Mouse (Mus musculus) WW6 (cell line): ENCODE measurements around the gene Rnf186.

Experiments
- DNase-seq: peaks from one replicate; pipeline ENCODE4 v3.0.0-alpha.2; 2013; ENCODE audit warnings: low read depth, low spot score

Rnf186 gene

DNA sequence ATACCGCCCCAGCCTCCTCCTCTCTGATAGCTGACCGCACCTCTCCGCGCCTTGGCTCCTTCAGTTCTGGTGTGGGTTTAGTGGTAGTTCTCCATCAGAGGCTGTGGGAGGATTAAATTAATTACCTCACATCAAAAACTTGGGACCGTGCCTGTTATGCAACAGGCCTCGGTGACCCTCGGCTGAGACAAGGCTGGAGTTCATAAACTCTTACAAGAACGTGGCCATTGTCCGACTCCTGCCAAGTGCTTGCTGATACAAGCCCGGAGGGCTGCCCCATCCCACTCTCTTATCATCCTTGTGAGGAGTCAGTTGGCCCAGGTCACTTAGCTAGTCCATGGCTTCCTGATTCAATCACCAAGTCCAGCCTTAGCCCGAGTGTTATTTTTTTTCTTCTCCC lies 46.4 kb downstream of the Rnf186 start:
- DNase-seq, result no peak

- DNase-seq, result no peak
These were observed 47.9 kb downstream of the Rnf186 start for GRCm38 (mm10) chr4:139014793-139015192.
